Mouse (Mus musculus) bone marrow macrophage, adult 2 months (primary cell): ENCODE data around the gene Thada. TPM values are rescaled to one million over a fixed set of nuclear protein-coding genes. Genes with fewer than 3 reads are reported as not detected.
A peak's percentile ranks its signal among the peaks of the same experiment; 100 is the strongest.

Experiments
- H3K27ac ChIP-seq: 2 replicates; pipeline ENCODE4 v1.5.1; 2012; ENCODE audit warnings: low read depth, low read length; ENCODE audit not compliant: insufficient read depth
- H3K4me1 ChIP-seq: 2 replicates; pipeline ENCODE4 v1.6.1; 2012; ENCODE audit warnings: low read length; ENCODE audit not compliant: control insufficient read depth, insufficient read depth
- H3K4me3 ChIP-seq: 2 replicates; pipeline ENCODE4 v1.5.1; 2012; ENCODE audit warnings: mild to moderate bottlenecking, low read length, moderate library complexity; ENCODE audit not compliant: insufficient read depth
- CTCF ChIP-seq: IDR thresholded peaks from 2 replicates; pipeline ENCODE4 v1.5.1; 2012; ENCODE audit warnings: low read depth, mild to moderate bottlenecking, low read length, moderate library complexity
- POLR2A ChIP-seq: IDR thresholded peaks from 2 replicates; pipeline ENCODE4 v1.6.1; 2012; ENCODE audit warnings: mild to moderate bottlenecking, low read depth, low read length, borderline replicate concordance
- polyA plus RNA-seq: library from polyadenylated mRNA; stranded (reverse); fragments of >200 nt; gene quantifications from 2 replicates; pipeline ENCODE4 v1.2.4, GENCODE M21; 2012; ENCODE audit not compliant: missing spikeins, insufficient read depth, insufficient read length

Thada gene
- polyA plus RNA-seq, 1 experiment, result 6.6 TPM

GRCm38 (mm10) chr17:84334241-84335014 lies 131.6 kb downstream of the Thada start:
- peaks cover 51% of the 10 kb centered on the region for H3K4me1 ChIP-seq
- H3K27ac ChIP-seq, result peak overlapping the region; percentile 56
- H3K4me3 ChIP-seq, result no peak overlapping the region
- no peak for TF ChIP-seq POLR2A
- TF ChIP-seq CTCF, result no peak

DNA sequence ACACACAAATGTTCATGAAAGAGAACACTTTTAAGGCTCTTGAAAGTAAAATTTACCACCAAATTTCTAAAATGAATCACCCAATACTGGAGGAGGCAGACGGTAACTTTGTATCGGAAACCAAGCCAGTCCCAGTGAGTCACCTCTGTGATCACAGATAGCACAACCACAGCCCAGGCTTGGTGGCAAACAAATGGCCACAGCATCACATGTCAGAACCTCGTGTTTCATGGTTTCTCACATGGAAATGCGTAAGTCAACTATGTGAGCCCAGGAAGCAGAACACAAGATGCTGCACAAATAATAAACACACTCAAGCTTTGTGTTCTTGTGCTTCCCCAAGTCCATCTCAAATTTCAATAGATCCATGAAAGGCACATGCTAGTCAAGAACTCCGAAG lies 133.1 kb downstream of the Thada start:
- Histone ChIP-seq H3K4me1 (peaks cover 65% of the 10 kb centered on the region), H3K4me3 (no peak overlapping the region), H3K27ac (peak overlapping the region; percentile 45)
- no peak for TF ChIP-seq POLR2A
- TF ChIP-seq CTCF, result no peak

- H3K27ac ChIP-seq, result no peak overlapping the region
- no peak for TF ChIP-seq POLR2A
- no peak for TF ChIP-seq CTCF
- no peak overlapping the region for H3K4me3 ChIP-seq
- peaks cover 64% of the 10 kb centered on the region for H3K4me1 ChIP-seq
These were observed 135.0 kb downstream of the Thada start for GRCm38 (mm10) chr17:84330986-84331385.

- Histone ChIP-seq H3K27ac (no peak overlapping the region), H3K4me1 (peaks cover 62% of the 10 kb centered on the region), H3K4me3 (no peak overlapping the region)
- TF ChIP-seq CTCF (no peak), POLR2A (no peak)
These were observed 135.5 kb downstream of the Thada start for GRCm38 (mm10) chr17:84330506-84330905.

GRCm38 (mm10) chr17:84329906-84330470 lies 136.0 kb downstream of the Thada start:
- Histone ChIP-seq H3K27ac (no peak overlapping the region), H3K4me1 (peaks cover 58% of the 10 kb centered on the region), H3K4me3 (no peak overlapping the region)
- TF ChIP-seq POLR2A, result no peak
- no peak for TF ChIP-seq CTCF

DNA sequence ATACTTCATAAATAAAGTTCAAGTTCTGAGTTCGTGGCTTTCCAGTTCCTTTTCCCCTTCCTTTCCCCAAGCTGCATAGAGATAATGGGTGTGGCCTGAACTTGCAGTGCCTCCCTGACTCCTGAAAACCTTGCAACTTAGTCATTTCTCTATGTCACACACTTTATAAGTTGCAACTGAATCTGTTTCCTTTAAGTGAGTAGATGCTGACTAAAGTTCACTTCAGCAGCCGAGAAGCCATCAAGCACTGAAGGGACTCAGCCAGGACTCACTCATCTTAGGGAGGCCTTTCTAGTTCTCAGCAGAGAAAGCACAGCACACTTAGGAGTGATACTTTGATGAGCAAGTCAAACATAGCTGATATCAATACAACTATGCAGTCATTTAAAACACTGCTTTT lies 137.5 kb downstream of the Thada start:
- Histone ChIP-seq H3K27ac (peak overlapping the region; percentile 42), H3K4me3 (no peak overlapping the region), H3K4me1 (peaks cover 48% of the 10 kb centered on the region)
- no peak for TF ChIP-seq POLR2A
- TF ChIP-seq CTCF, result no peak

- no peak for TF ChIP-seq POLR2A
- TF ChIP-seq CTCF, result no peak
- H3K4me1 ChIP-seq, result peaks cover 39% of the 10 kb centered on the region
- no peak overlapping the region for H3K27ac ChIP-seq
- H3K4me3 ChIP-seq, result no peak overlapping the region
These were observed 138.7 kb downstream of the Thada start for GRCm38 (mm10) chr17:84327051-84327925.

DNA sequence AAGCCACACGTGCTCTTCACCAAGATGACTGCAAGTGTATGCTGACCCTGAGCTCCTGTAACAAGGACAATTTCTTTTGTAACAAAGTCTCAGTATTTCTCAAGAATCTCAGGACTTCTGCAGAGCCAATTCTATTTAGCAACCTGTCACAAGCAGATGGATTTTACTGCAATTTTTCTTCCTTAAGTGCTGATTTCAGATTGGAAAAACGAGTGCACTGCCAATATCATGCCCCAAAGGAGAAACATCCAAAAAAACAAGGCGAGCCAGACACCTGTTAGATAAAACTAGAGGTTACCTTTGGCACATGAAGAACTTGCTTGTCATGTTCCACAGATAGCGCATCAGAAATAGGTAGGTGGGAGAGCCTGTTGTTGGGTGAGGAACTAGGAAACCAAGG lies 143.8 kb downstream of the Thada start:
- H3K4me3 ChIP-seq, result no peak overlapping the region
- TF ChIP-seq POLR2A (no peak), CTCF (no peak)
- H3K4me1 ChIP-seq, result peaks cover 18% of the 10 kb centered on the region
- no peak overlapping the region for H3K27ac ChIP-seq

GRCm38 (mm10) chr17:84321351-84321750 lies 144.7 kb downstream of the Thada start:
- Histone ChIP-seq H3K27ac (no peak overlapping the region), H3K4me3 (no peak overlapping the region), H3K4me1 (peaks cover 18% of the 10 kb centered on the region)
- no peak for TF ChIP-seq POLR2A
- no peak for TF ChIP-seq CTCF
